Mouse (Mus musculus) left cerebral cortex, postnatal 4 days (tissue): ENCODE measurements around the gene Olfr134. TPM values are rescaled to one million over a fixed set of nuclear protein-coding genes. Genes with fewer than 3 reads are reported as not detected.
"Not testable (repeated sequence)": the region's sequence is repeated elsewhere in the genome, so short reads cannot be mapped to it uniquely, and the experiment has no call there.

Experiments
- DNase-seq: peaks from one replicate; pipeline ENCODE4 v3.0.0-alpha.2; 2022
- intact Hi-C: fragments of 180-260 bp; cut with DNase I; formaldehyde crosslinking; loops from one replicate; pipeline ENCODE4 v1.15.1; 2025
- total RNA-seq, 2 experiments: library from RNA; stranded (reverse); gene quantifications; 2 replicates each; pipeline ENCODE4 v1.2.3; 2021

Gene Olfr134
- not detected for total RNA-seq

DNA sequence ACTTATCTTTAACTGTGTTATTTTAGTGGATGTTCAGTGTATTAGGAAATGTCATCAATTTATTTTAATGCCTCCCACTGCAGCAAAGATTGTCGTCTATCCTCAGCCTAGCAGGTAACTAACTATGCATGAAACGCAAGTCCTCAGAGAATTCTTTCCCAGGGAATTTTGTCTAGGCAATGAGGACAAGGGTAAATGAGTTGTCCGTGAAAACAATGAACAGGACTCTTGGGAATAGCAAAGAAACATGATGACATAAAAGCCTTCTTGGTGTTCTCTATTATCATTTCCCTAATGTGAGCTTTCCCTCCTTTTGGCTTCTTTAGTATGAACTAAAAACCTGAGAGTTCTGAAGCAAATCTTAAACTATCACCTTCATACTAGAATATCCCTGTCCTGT is at the start of gene Olfr134:
Gene Olfr134, plus strand, starts transcription at position 301 of the 400 bp plus-strand sequence.
- intact Hi-C loops = no loop called here

DNA sequence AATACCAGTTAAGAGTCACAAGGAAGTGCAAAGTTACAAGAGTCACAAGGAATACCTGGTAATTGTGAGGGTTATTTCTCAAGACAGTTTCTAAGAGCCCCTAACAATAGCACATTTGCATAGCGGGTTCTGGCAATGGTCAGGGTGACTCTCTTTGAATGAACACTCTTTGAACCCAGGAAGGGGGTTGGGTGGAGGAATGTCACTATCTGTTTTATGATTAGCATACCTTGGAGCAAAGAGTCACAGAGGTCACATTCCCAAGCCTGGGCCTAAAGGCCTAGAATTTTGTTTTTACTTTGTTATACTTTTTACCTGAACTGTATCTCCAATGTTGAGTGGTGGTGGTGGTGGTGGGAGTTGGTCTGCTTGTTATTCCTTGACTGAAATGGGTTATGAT is 47.0 kb upstream of the Olfr134 start:
- intact Hi-C loops, DNase-seq: not testable (repeated sequence)

More for the DNA sequence above, at the start of gene Olfr134:
- no peak for DNase-seq

DNA sequence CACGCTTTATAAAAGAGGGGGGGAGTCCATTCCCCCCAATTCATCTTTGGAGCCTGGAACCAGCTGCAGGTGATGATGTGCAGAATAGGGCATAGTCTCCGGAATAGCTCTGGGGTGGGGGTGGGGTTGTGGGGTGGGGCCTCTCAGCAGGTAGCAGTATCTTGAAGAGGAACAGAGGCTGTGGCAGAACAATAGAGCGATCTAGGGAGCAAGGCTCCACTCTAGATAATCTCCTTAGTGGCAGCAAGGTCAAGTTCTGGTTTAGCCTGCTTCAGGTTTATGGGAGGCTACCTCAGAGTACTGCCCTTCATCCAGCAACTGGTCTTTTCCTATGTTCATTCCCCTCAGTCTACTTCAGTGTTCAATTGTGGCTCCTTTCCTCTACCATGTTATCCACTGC is 45.8 kb upstream of the Olfr134 start:
- DNase-seq, intact Hi-C loops: not testable (repeated sequence)

DNA sequence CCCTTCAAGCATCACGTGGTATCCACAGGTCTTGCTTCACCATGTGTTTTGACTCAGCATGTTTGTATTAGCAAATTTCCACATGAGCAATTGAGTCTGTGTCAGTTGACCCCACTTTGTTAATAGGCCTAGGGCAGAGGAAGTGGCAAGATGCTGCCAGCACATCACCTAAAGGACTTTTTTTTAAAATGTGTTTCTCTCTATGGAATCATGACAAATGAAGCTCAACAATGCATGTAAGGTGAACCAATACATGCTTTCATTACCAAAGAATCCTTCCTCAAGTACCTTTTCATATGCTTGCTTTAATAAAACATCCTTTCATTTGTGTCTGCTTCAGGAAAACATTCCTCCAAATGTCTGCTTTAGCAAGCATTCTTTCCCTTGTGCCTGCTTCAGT is 36.8 kb upstream of the Olfr134 start, which contains the start of gene Olfr132:
Gene Olfr132, minus strand, starts transcription at position 101 of the 400 bp plus-strand sequence.
- intact Hi-C loops = no loop called here
- DNase-seq = no peak

DNA sequence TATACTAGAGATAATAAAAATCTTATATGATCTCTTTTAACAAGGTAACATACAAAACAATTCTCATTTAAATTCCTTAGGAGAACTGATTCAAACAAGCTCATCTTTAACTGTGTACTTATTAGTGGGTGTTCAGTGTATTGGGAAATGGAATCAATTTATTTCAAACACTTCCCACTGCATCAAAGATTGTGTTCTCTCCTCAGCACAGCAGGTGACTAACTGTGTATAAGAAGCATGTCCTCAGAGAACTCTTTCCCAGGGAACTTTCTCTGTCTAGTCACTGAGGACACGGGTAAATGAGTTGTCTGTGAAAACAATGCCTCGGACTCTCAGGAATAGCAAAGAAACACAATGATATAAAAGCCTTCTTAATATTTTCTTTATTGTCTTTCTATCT is 26.2 kb upstream of the Olfr134 start, which contains the start of gene Olfr133:
Gene Olfr133, plus strand, starts transcription at position 301 of the 400 bp plus-strand sequence.
- no peak for DNase-seq
- intact Hi-C loops = no loop called here

DNA sequence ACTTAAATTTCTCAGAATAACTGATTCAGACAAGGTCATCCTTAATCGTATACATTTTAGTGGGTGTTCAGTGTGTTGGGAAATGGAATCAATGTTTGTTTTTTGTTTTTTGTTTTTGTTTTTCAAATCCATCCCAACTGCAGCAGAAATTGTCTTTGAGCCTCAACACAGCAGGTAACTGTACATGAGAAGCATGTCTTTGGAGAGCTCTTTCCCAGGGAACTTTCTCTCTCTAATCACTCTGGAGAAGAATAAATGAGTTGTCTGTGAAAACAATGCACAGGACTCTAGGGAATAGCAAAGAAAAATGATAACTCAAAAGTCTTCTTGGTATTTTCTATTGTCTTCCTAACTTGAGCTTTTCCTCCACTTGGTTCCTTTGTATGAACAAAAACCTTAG is 32.8 kb downstream of the Olfr134 start, which contains the start of gene Olfr135:
Gene Olfr135, plus strand, starts transcription at position 301 of the 400 bp plus-strand sequence.
- intact Hi-C loops = no loop called here
- DNase-seq = no peak

Other genes with a start within 250 kb of the Olfr134 start
- gene Olfr761, start 218.3 kb upstream of the Olfr134 start, total RNA-seq = not detected
- gene Olfr129, start 111.3 kb upstream of the Olfr134 start, total RNA-seq = not detected
- not detected for gene Olfr130, start 107.5 kb upstream of the Olfr134 start, total RNA-seq
- gene Olfr131, start 82.7 kb upstream of the Olfr134 start, total RNA-seq = not detected
- gene Olfr132, start 36.9 kb upstream of the Olfr134 start, total RNA-seq = not detected
- not detected for gene Olfr133, start 26.1 kb upstream of the Olfr134 start, total RNA-seq
- not detected for gene Olfr135, start 32.9 kb downstream of the Olfr134 start, total RNA-seq
- gene Olfr138, start 89.6 kb downstream of the Olfr134 start, total RNA-seq = not detected
- not detected for gene Olfr137, start 136.2 kb downstream of the Olfr134 start, total RNA-seq
- gene Olfr136, start 158.4 kb downstream of the Olfr134 start, total RNA-seq = not detected
- gene Esp36, start 248.8 kb downstream of the Olfr134 start, total RNA-seq = not detected